Mouse (Mus musculus): ENCODE data around the gene Lpin2. TPM values are rescaled to one million over a fixed set of nuclear protein-coding genes. Genes with fewer than 3 reads are reported as not detected.

The Lpin2 gene
- total RNA-seq (2014; rRNA removed) (48.9 and 49.8 TPM in 2 replicates), polyA plus RNA-seq (2015; fragmentation: Nextera tagmentation; extraction: Ambion mirVana) (39.5 and 39.9 TPM in 2 replicates)

DNA sequence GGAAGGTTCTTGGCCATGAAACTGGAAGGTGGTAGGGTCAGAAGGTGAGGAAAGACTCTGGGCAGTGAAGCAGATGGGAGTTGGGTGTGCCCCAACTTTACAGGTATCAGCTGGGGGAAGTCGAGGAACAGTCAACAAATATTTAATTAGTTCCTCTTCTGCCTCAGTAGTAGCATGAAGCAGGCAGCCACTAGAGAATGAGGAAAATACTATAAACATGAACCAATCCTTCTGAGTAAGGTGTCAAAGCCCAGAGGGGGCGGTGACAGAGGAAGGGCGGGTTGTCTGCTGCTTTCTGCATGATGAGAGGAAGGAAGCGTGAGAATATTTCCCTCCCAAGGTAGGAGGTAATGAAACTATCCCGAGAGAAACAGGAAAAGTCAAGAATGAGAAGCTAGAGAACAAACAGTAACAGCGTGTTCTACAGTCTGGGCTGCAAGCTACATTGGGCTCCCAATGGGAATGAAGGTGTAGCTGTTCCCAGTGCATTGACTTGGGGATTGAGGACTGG, at the start of gene Lpin2:
Gene Lpin2 (plus strand): TSS at position 350 of the 511 bp plus-strand sequence.
- 25% methylated on average over 6 of the region's 6 CpGs for WGBS
- peak within 1 kb of the TSS; percentile 89 for H3K9ac ChIP-seq (replicated peaks; ENCODE audit: low read length)

DNA sequence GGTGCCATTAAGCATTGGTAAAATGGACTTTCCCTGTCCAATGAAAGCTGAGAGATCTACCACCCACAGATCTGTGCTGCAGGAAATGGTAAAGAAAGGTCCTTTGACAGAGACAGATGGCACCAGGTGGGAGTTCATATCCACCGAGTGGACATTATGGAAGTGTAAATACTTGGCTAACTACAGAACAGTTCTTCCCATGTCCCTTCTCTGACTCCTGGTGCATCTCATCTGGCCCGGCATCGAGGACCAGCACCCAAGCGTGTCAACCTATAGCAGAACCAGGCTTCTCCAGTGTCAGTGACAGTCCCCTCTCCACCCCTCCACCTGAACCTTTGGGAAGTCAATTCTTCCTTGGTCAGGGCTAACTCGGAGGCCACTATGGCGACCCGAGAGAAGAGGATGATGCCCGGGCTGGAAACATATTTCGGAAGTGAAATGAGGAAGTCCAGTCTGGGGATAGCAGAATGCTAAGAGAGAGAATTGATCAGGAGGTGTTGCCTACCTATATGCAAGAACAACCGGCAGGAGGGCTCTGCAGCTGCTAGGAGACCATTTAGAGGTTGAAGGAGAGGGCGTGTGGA, 49.4 kb upstream of the Lpin2 start:
- H3K27me3 ChIP-seq (ENCODE audit: insufficient read depth, low read length) = no peaks in the 10 kb centered on the region
- no peak for TF ChIP-seq CTCF (IDR thresholded peaks at IDR 0.05; ENCODE audit: low read depth)
- DNase-seq (ENCODE audit: low spot score) = no peak

More for the DNA sequence above, at the start of gene Lpin2:
- Histone ChIP-seq H3K27me3 (ENCODE audit: insufficient read depth, low read length) (no peaks in the 10 kb centered on the region), H3K36me3 (ENCODE audit: insufficient read depth, low read length) (no peaks in the 10 kb centered on the region), H3K4me1 (ENCODE audit: insufficient read depth, low read length) (peaks cover 10% of the 10 kb centered on the region), H3K4me2 (ENCODE audit: low read depth, low read length) (peak within 1 kb of the TSS; percentile 74), H3K9me3 (ENCODE audit: low read length) (no peaks in the 10 kb centered on the region), H3K4me3 (ENCODE audit: low read length) (peak within 1 kb of the TSS; percentile 92), H3K27ac (peak within 1 kb of the TSS; percentile 93)
- TF ChIP-seq CTCF (IDR thresholded peaks at IDR 0.05; ENCODE audit: low read depth) = no peak
- DNase-seq (ENCODE audit: low spot score) (no peak), ATAC-seq (no peak)

DNA sequence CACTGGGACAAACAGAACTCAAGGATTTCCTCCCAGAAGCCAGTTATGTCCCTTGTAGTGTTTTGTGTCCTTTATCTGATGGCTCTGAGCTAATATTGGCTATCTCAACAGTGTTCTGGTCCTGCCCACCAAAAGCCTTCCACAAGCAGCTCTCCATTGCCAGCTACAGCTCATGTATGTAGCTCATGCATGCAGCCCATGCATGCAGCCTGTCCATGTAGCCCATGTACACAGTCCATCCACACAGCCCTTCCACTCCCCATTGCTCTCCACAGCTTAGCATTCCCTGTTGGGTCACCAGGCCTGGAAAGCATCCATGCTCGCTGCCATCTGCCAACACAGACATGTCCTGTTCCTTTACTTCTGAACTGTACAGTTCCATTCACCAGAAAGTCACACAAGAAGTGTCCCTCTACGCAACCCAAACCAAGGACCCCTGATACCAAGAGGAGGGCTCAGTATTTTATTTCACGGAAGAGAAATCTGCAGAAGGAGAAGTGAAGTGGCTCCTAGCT, 47.9 kb upstream of the Lpin2 start:
- Histone ChIP-seq H3K4me3 (ENCODE audit: low read length) (no peak overlapping the region), H3K27ac (no peak overlapping the region), H3K4me1 (ENCODE audit: insufficient read depth, low read length) (no peaks in the 10 kb centered on the region), H3K4me2 (ENCODE audit: low read depth, low read length) (no peak overlapping the region), H3K9me3 (ENCODE audit: low read length) (no peaks in the 10 kb centered on the region), H3K27me3 (ENCODE audit: insufficient read depth, low read length) (no peaks in the 10 kb centered on the region), H3K9ac (replicated peaks; ENCODE audit: low read length) (no peak overlapping the region), H3K36me3 (ENCODE audit: insufficient read depth, low read length) (no peaks in the 10 kb centered on the region)
- no peak for ATAC-seq
- DNase-seq (ENCODE audit: low spot score) = no peak
- 92% methylated on average over 3 of the region's 3 CpGs for WGBS
- TF ChIP-seq CTCF (IDR thresholded peaks at IDR 0.05; ENCODE audit: low read depth) = no peak

More for the DNA sequence above, 49.4 kb upstream of the Lpin2 start:
- no peaks in the 10 kb centered on the region for H3K36me3 ChIP-seq (ENCODE audit: insufficient read depth, low read length)
- WGBS = 93% methylated on average over 11 of the region's 11 CpGs
- H3K4me3 ChIP-seq (ENCODE audit: low read length) = no peak overlapping the region
- ATAC-seq = no peak
- H3K4me1 ChIP-seq (ENCODE audit: insufficient read depth, low read length) = no peaks in the 10 kb centered on the region
- no peaks in the 10 kb centered on the region for H3K9me3 ChIP-seq (ENCODE audit: low read length)
- no peak overlapping the region for H3K9ac ChIP-seq (replicated peaks; ENCODE audit: low read length)
- H3K27ac ChIP-seq = no peak overlapping the region
- H3K4me2 ChIP-seq (ENCODE audit: low read depth, low read length) = no peak overlapping the region

DNA sequence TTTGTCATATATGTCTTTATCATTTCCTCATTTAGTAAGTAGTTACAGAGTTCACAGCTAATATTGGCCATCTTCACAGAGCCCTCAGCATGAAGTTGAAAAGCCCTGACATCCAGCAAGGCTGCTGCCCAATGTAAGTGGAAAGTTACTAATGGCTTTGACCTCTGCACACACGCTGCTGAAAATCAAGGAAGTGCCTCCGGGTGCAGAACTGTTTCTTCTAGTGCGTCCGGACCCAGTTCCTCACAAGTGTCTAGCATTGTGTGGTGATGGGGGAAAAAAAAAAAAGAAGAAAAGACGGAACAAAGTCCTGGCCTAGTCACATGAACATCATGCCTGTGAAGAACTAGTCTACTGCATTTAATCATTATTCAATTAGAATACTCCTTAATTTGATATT, 47.3 kb upstream of the Lpin2 start:
- no peak for TF ChIP-seq CTCF (IDR thresholded peaks at IDR 0.05; ENCODE audit: low read depth)
- Histone ChIP-seq H3K4me2 (ENCODE audit: low read depth, low read length) (no peak overlapping the region), H3K27ac (no peak overlapping the region), H3K27me3 (ENCODE audit: insufficient read depth, low read length) (no peaks in the 10 kb centered on the region), H3K9me3 (ENCODE audit: low read length) (no peaks in the 10 kb centered on the region), H3K9ac (replicated peaks; ENCODE audit: low read length) (no peak overlapping the region), H3K4me3 (ENCODE audit: low read length) (no peak overlapping the region), H3K36me3 (ENCODE audit: insufficient read depth, low read length) (no peaks in the 10 kb centered on the region), H3K4me1 (ENCODE audit: insufficient read depth, low read length) (no peaks in the 10 kb centered on the region)
- 69% methylated on average over 5 of the region's 5 CpGs for WGBS
- ATAC-seq (no peak), DNase-seq (ENCODE audit: low spot score) (no peak)

GRCm38 (mm10) chr17:71135866-71136265, 46.5 kb upstream of the Lpin2 start:
- no peak for ATAC-seq
- Histone ChIP-seq H3K9me3 (ENCODE audit: low read length) (no peaks in the 10 kb centered on the region), H3K4me2 (ENCODE audit: low read depth, low read length) (no peak overlapping the region), H3K4me1 (ENCODE audit: insufficient read depth, low read length) (no peaks in the 10 kb centered on the region), H3K4me3 (ENCODE audit: low read length) (no peak overlapping the region), H3K9ac (replicated peaks; ENCODE audit: low read length) (no peak overlapping the region), H3K27me3 (ENCODE audit: insufficient read depth, low read length) (no peaks in the 10 kb centered on the region), H3K36me3 (ENCODE audit: insufficient read depth, low read length) (no peaks in the 10 kb centered on the region), H3K27ac (no peak overlapping the region)
- WGBS = 91% methylated on average over 5 of the region's 5 CpGs
- no peak for TF ChIP-seq CTCF (IDR thresholded peaks at IDR 0.05; ENCODE audit: low read depth)
- DNase-seq (ENCODE audit: low spot score) = no peak

GRCm38 (mm10) chr17:71136384-71137333, 45.7 kb upstream of the Lpin2 start:
- Histone ChIP-seq H3K4me1 (ENCODE audit: insufficient read depth, low read length) (no peaks in the 10 kb centered on the region), H3K4me3 (ENCODE audit: low read length) (no peak overlapping the region), H3K36me3 (ENCODE audit: insufficient read depth, low read length) (no peaks in the 10 kb centered on the region), H3K9ac (replicated peaks; ENCODE audit: low read length) (no peak overlapping the region), H3K27me3 (ENCODE audit: insufficient read depth, low read length) (no peaks in the 10 kb centered on the region), H3K9me3 (ENCODE audit: low read length) (no peaks in the 10 kb centered on the region), H3K27ac (no peak overlapping the region), H3K4me2 (ENCODE audit: low read depth, low read length) (no peak overlapping the region)
- DNase-seq (ENCODE audit: low spot score) (no peak), ATAC-seq (no peak)
- no peak for TF ChIP-seq CTCF (IDR thresholded peaks at IDR 0.05; ENCODE audit: low read depth)
- WGBS = 88% methylated on average over 16 of the region's 16 CpGs

Measured in hindbrain, postnatal 0 days (tissue).